Comparison of ENCODE assay signal across 13 mouse cellular contexts in the genomic region with DNA sequence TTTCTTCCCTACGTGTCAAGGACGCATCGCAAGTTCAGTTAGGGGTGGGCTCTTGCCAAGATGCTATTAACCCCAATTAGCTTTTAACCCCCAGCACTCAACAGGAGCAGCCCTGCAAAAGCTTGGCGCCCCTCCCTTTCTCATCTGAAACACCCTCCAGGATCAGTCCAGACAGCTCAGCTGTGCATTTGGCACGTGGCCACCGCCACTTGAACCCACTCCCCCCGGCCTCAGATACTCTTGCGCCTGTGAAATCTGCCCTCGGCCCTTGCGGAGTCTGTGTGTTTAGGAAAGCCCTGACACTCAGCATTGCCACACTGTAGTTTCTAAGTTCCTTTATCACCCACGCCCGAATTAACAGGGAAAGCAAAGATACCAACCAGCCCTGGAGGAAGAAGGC. TPM values are rescaled to one million over a fixed set of nuclear protein-coding genes. Genes with fewer than 3 reads are reported as not detected.
DNase-seq lines count a peak whose midpoint lies in the region; ATAC-seq and TF ChIP-seq lines count a peak whose summit lies in the region.
"Had no signal": no experiment of that assay in that cellular context is flagged by ENCODE, and none has a peak within 500 bp of the region (broad histone marks: within the 10 kb centered on the region; RNA-seq: fewer than 3 reads in every experiment).

No protein-coding gene starts in this region.

- TF ChIP-seq EP300 in stomach, postnatal 0 days (optimal IDR thresholded peaks at IDR 0.05), result no peak

- H3K4me1 ChIP-seq in forebrain, embryonic 14.5 days (ENCODE audit: control insufficient read depth, insufficient read depth, low read length), result peaks cover 47% of the 10 kb centered on the region
- H3K4me1 ChIP-seq in forebrain, embryonic 10.5 days, result peaks cover 75% of the 10 kb centered on the region
- H3K4me1 ChIP-seq in kidney, postnatal 0 days (replicated peaks; ENCODE audit: insufficient read depth, low read length), result 0 out of 2 replicates have a peak, but pooled peaks cover 4% of the 10 kb centered on the region
- peaks cover 27% of the 10 kb centered on the region for H3K4me1 ChIP-seq in stomach, embryonic 16.5 days (ENCODE audit: control insufficient read depth, insufficient read depth, low read length)
- peaks cover 3% of the 10 kb centered on the region for H3K4me1 ChIP-seq in stomach, postnatal 0 days (replicated peaks; ENCODE audit: control insufficient read depth, insufficient read depth)

- H3K9me3 ChIP-seq in forebrain, embryonic 14.5 days (replicated peaks; ENCODE audit: control insufficient read depth, low read length), result no peaks in the 10 kb centered on the region
- no peaks in the 10 kb centered on the region for H3K9me3 ChIP-seq in forebrain, embryonic 10.5 days
- H3K9me3 ChIP-seq in kidney, postnatal 0 days (replicated peaks; ENCODE audit: low read length), result no peaks in the 10 kb centered on the region
- H3K9me3 ChIP-seq in stomach, embryonic 16.5 days (replicated peaks; ENCODE audit: control insufficient read depth, low read length), result no peaks in the 10 kb centered on the region
- no peaks in the 10 kb centered on the region for H3K9me3 ChIP-seq in stomach, postnatal 0 days (ENCODE audit: control insufficient read depth, low read length)
- H3K9me3 ChIP-seq: embryonic facial prominence, embryonic 15.5 days; G1E had no signal

- 39% methylated on average over 12 of the region's 12 CpGs for WGBS in forebrain, embryonic 14.5 days
- WGBS in forebrain, embryonic 10.5 days, result 83% methylated on average over 12 of the region's 12 CpGs
- 31% methylated on average over 12 of the region's 12 CpGs for WGBS in kidney, postnatal 0 days
- 32% methylated on average over 12 of the region's 12 CpGs for WGBS in stomach, embryonic 16.5 days
- 35% methylated on average over 12 of the region's 12 CpGs for WGBS in stomach, postnatal 0 days

- peak; percentile 69 for DNase-seq in forebrain, embryonic 14.5 days (ENCODE audit: low spot score)
- DNase-seq in forebrain, embryonic 10.5 days (ENCODE audit: extremely low spot score, low spot score), result no peak
- peak; percentile 21 for DNase-seq in kidney, postnatal 0 days (ENCODE audit: low spot score)
- DNase-seq in kidney, adult 11 months, result no peak
- no peak for DNase-seq in stomach, postnatal 0 days (ENCODE audit: low spot score)
- no peak for DNase-seq in thymus, postnatal 36 days
- DNase-seq in layer of hippocampus, postnatal 36 days, result no peak
- DNase-seq: cerebellum, adult 9-11 months had no signal

- TF ChIP-seq CTCF in kidney, postnatal 0 days (IDR thresholded peaks at IDR 0.05; ENCODE audit: low read depth), result no peak
- TF ChIP-seq CTCF in stomach, postnatal 0 days (IDR thresholded peaks at IDR 0.05; ENCODE audit: low read depth), result no peak

- no peak overlapping the region for H3K27ac ChIP-seq in forebrain, embryonic 14.5 days (ENCODE audit: low read depth, low read length)
- no peak overlapping the region for H3K27ac ChIP-seq in forebrain, embryonic 10.5 days
- H3K27ac ChIP-seq in kidney, postnatal 0 days, result no peak overlapping the region
- H3K27ac ChIP-seq in stomach, embryonic 16.5 days (ENCODE audit: low read length), result no peak overlapping the region
- H3K27ac ChIP-seq in stomach, postnatal 0 days (replicated peaks), result no peak overlapping the region
- H3K27ac ChIP-seq: embryonic facial prominence, embryonic 15.5 days had no signal

- no peak overlapping the region for H3K9ac ChIP-seq in forebrain, embryonic 14.5 days (ENCODE audit: low read length)
- H3K9ac ChIP-seq in kidney, postnatal 0 days (ENCODE audit: low read depth, low read length), result no peak overlapping the region
- H3K9ac ChIP-seq in stomach, embryonic 16.5 days (ENCODE audit: low read length), result no peak overlapping the region
- no peak overlapping the region for H3K9ac ChIP-seq in stomach, postnatal 0 days (ENCODE audit: low read length)
- H3K9ac ChIP-seq: embryonic facial prominence, embryonic 15.5 days had no signal

- no peak overlapping the region for H3K4me3 ChIP-seq in forebrain, embryonic 14.5 days (ENCODE audit: low read depth, low read length)
- H3K4me3 ChIP-seq in forebrain, embryonic 10.5 days, result no peak overlapping the region
- H3K4me3 ChIP-seq in kidney, postnatal 0 days (replicated peaks; ENCODE audit: low read depth, low read length), result no peak overlapping the region
- H3K4me3 ChIP-seq in stomach, embryonic 16.5 days (replicated peaks; ENCODE audit: low read length), result no peak overlapping the region
- H3K4me3 ChIP-seq in stomach, postnatal 0 days (ENCODE audit: low read depth, low read length), result no peak overlapping the region
- H3K4me3 ChIP-seq: embryonic facial prominence, embryonic 15.5 days had no signal

- no peak overlapping the region for H3K4me2 ChIP-seq in forebrain, embryonic 14.5 days (ENCODE audit: low read length)
- H3K4me2 ChIP-seq in kidney, postnatal 0 days (ENCODE audit: low read length), result no peak overlapping the region
- no peak overlapping the region for H3K4me2 ChIP-seq in stomach, embryonic 16.5 days (ENCODE audit: low read depth, low read length)
- no peak overlapping the region for H3K4me2 ChIP-seq in stomach, postnatal 0 days (replicated peaks; ENCODE audit: low read depth)
- H3K4me2 ChIP-seq: embryonic facial prominence, embryonic 15.5 days had no signal

- H3K36me3 ChIP-seq in forebrain, embryonic 14.5 days (ENCODE audit: control insufficient read depth, insufficient read depth, low read length), result no peaks in the 10 kb centered on the region
- H3K36me3 ChIP-seq in forebrain, embryonic 10.5 days (replicated peaks), result no peaks in the 10 kb centered on the region
- H3K36me3 ChIP-seq in kidney, postnatal 0 days (ENCODE audit: insufficient read depth, low read length), result no peaks in the 10 kb centered on the region
- no peaks in the 10 kb centered on the region for H3K36me3 ChIP-seq in stomach, embryonic 16.5 days (ENCODE audit: control insufficient read depth, insufficient read depth, low read length)
- H3K36me3 ChIP-seq in stomach, postnatal 0 days (ENCODE audit: control insufficient read depth, insufficient read depth, low read length), result no peaks in the 10 kb centered on the region
- H3K36me3 ChIP-seq: embryonic facial prominence, embryonic 15.5 days had no signal

- peak; percentile 30; the same call in 1 of the 2 replicates for ATAC-seq in forebrain, embryonic 14.5 days
- no peak for ATAC-seq in kidney, postnatal 0 days (replicated peaks; ENCODE audit: low FRiP score, low read depth)
- 0 out of 2 replicates have a peak, but pooled peaks have one; percentile 31 for ATAC-seq in stomach, embryonic 16.5 days (ENCODE audit: insufficient read depth, low FRiP score)
- no peak for ATAC-seq in stomach, postnatal 0 days (ENCODE audit: low FRiP score, low TSS enrichment)

- H3K27me3 ChIP-seq in forebrain, embryonic 14.5 days (replicated peaks; ENCODE audit: control insufficient read depth, insufficient read depth, low read length), result no peaks in the 10 kb centered on the region
- peaks cover 21% of the 10 kb centered on the region for H3K27me3 ChIP-seq in forebrain, embryonic 10.5 days (ENCODE audit: poor library complexity, severe bottlenecking)
- no peaks in the 10 kb centered on the region for H3K27me3 ChIP-seq in kidney, postnatal 0 days (ENCODE audit: insufficient read depth, low read length)
- H3K27me3 ChIP-seq in stomach, embryonic 16.5 days (ENCODE audit: control insufficient read depth, insufficient read depth, low read length), result 0 out of 2 replicates have a peak, but pooled peaks cover 4% of the 10 kb centered on the region
- no peaks in the 10 kb centered on the region for H3K27me3 ChIP-seq in stomach, postnatal 0 days (ENCODE audit: control insufficient read depth, insufficient read depth, low read length)
- H3K27me3 ChIP-seq: embryonic facial prominence, embryonic 15.5 days had no signal

RNA-seq across cellular contexts. Expression of a gene that starts 34.4 kb away (rescaled TPM):
- polyA plus RNA-seq in forebrain, embryonic 14.5 days (2014; fragmentation: Nextera tagmentation; extraction: Ambion mirVana), result 19.5 and 20.4 TPM in 2 replicates
- 16.9 and 20.6 TPM in 2 replicates for polyA plus RNA-seq in forebrain, embryonic 10.5 days (2016; fragmentation: Nextera tagmentation; extraction: Ambion mirVana)
- 26.8 TPM in 2 replicates for polyA plus RNA-seq in kidney, postnatal 0 days (2015; fragmentation: Nextera tagmentation; extraction: Ambion mirVana)
- polyA plus RNA-seq in stomach, embryonic 16.5 days (2015; fragmentation: Nextera tagmentation; extraction: Ambion mirVana), result 21.8 and 23.4 TPM in 2 replicates
- 17.7 and 18.1 TPM in 2 replicates for polyA plus RNA-seq in stomach, postnatal 0 days (2015; fragmentation: Nextera tagmentation; extraction: Ambion mirVana)
- total RNA-seq in layer of hippocampus, postnatal 36 days (2021), result 10 to 100 TPM; 21.7 to 24.1 TPM

RNA-seq across cellular contexts. Expression of a gene that starts 34.8 kb away (rescaled TPM):
- polyA plus RNA-seq in forebrain, embryonic 14.5 days (2014; fragmentation: Nextera tagmentation; extraction: Ambion mirVana), result 6.3 and 8.5 TPM in 2 replicates
- 8.7 and 8.8 TPM in 2 replicates for polyA plus RNA-seq in forebrain, embryonic 10.5 days (2016; fragmentation: Nextera tagmentation; extraction: Ambion mirVana)
- polyA plus RNA-seq in kidney, postnatal 0 days (2015; fragmentation: Nextera tagmentation; extraction: Ambion mirVana), result 12.0 and 12.6 TPM in 2 replicates
- 8.3 and 9.7 TPM in 2 replicates for polyA plus RNA-seq in stomach, embryonic 16.5 days (2015; fragmentation: Nextera tagmentation; extraction: Ambion mirVana)
- 6.3 and 8.2 TPM in 2 replicates for polyA plus RNA-seq in stomach, postnatal 0 days (2015; fragmentation: Nextera tagmentation; extraction: Ambion mirVana)
- total RNA-seq in layer of hippocampus, postnatal 36 days (2021), result 10 to 100 TPM; 16.7 to 19.1 TPM

RNA-seq across cellular contexts. Expression of a gene that starts 45.0 kb away (rescaled TPM):
- polyA plus RNA-seq in forebrain, embryonic 14.5 days (2014; fragmentation: Nextera tagmentation; extraction: Ambion mirVana), result 0.12 and 0.14 TPM in 2 replicates
- polyA plus RNA-seq in forebrain, embryonic 10.5 days (2016; fragmentation: Nextera tagmentation; extraction: Ambion mirVana), result not detected in 2 replicates
- polyA plus RNA-seq in kidney, postnatal 0 days (2015; fragmentation: Nextera tagmentation; extraction: Ambion mirVana), result not detected in 2 replicates
- polyA plus RNA-seq in stomach, embryonic 16.5 days (2015; fragmentation: Nextera tagmentation; extraction: Ambion mirVana), result not detected in 2 replicates
- polyA plus RNA-seq in stomach, postnatal 0 days (2015; fragmentation: Nextera tagmentation; extraction: Ambion mirVana), result not detected in 2 replicates
- 10 to 100 TPM; 43.5 to 50.9 TPM for total RNA-seq in layer of hippocampus, postnatal 36 days (2021)
- total RNA-seq: granulocyte monocyte progenitor cell, adult 5-6 weeks had no signal
- polyA plus RNA-seq: embryonic facial prominence, embryonic 15.5 days; G1E; intestine, embryonic 14.5 days had no signal

RNA-seq across cellular contexts. Expression of a gene that starts 54.8 kb away (rescaled TPM):
- polyA plus RNA-seq in forebrain, embryonic 14.5 days (2014; fragmentation: Nextera tagmentation; extraction: Ambion mirVana), result 17.2 and 20.0 TPM in 2 replicates
- 16.3 and 17.5 TPM in 2 replicates for polyA plus RNA-seq in forebrain, embryonic 10.5 days (2016; fragmentation: Nextera tagmentation; extraction: Ambion mirVana)
- polyA plus RNA-seq in kidney, postnatal 0 days (2015; fragmentation: Nextera tagmentation; extraction: Ambion mirVana), result 10.0 and 12.2 TPM in 2 replicates
- polyA plus RNA-seq in stomach, embryonic 16.5 days (2015; fragmentation: Nextera tagmentation; extraction: Ambion mirVana), result 15.4 and 15.9 TPM in 2 replicates
- 6.7 and 7.3 TPM in 2 replicates for polyA plus RNA-seq in stomach, postnatal 0 days (2015; fragmentation: Nextera tagmentation; extraction: Ambion mirVana)
- total RNA-seq in layer of hippocampus, postnatal 36 days (2021), result 10 to 100 TPM; 20.9 to 24.2 TPM

RNA-seq across cellular contexts. Expression of a gene that starts 58.9 kb away (rescaled TPM):
- 39.4 and 48.4 TPM in 2 replicates for polyA plus RNA-seq in forebrain, embryonic 14.5 days (2014; fragmentation: Nextera tagmentation; extraction: Ambion mirVana)
- 36.6 and 38.1 TPM in 2 replicates for polyA plus RNA-seq in forebrain, embryonic 10.5 days (2016; fragmentation: Nextera tagmentation; extraction: Ambion mirVana)
- polyA plus RNA-seq in kidney, postnatal 0 days (2015; fragmentation: Nextera tagmentation; extraction: Ambion mirVana), result 163 and 172 TPM in 2 replicates
- polyA plus RNA-seq in stomach, embryonic 16.5 days (2015; fragmentation: Nextera tagmentation; extraction: Ambion mirVana), result 136 and 138 TPM in 2 replicates
- 104 and 109 TPM in 2 replicates for polyA plus RNA-seq in stomach, postnatal 0 days (2015; fragmentation: Nextera tagmentation; extraction: Ambion mirVana)
- 10 to 100 TPM; 72.1 to 73.7 TPM for total RNA-seq in layer of hippocampus, postnatal 36 days (2021)

Comparison
In these comparisons a context has a peak if more than half of its experiments do, and no peak if none do; other contexts are left out.
1. ATAC-seq: peak in forebrain, embryonic 14.5 days (single experiment) and stomach, embryonic 16.5 days (single experiment); none in kidney, postnatal 0 days (single experiment) and stomach, postnatal 0 days (single experiment).
2. DNase-seq: peak in forebrain, embryonic 14.5 days (single experiment) and kidney, postnatal 0 days (single experiment); none in forebrain, embryonic 10.5 days (single experiment), kidney, adult 11 months (single experiment), stomach, postnatal 0 days (single experiment), thymus, postnatal 36 days (0 of 2) and layer of hippocampus, postnatal 36 days (0 of 2).